Mouse (Mus musculus) testis, adult 2 months (tissue): ENCODE measurements at regions not wholly inside any gene's neighbourhood (a gene's known extent, or its start where the extent isn't known, plus 50 kb on each side); places are given as distances from the start of the nearest gene placed in this dataset.

Experiments
- H3K27ac ChIP-seq: fragments of 200-500 bp; 2 replicates; pipeline ENCODE4 v1.5.1; 2012; ENCODE audit warnings: low read depth, low read length; ENCODE audit not compliant: control insufficient read depth, insufficient read depth
- H3K27me3 ChIP-seq: fragments of 200-500 bp; 2 replicates; pipeline ENCODE4 v1.6.1; 2012; ENCODE audit warnings: mild to moderate bottlenecking, low read length, moderate library complexity; ENCODE audit not compliant: control insufficient read depth, insufficient read depth
- H3K36me3 ChIP-seq: fragments of 200-500 bp; 2 replicates; pipeline ENCODE4 v1.6.1; 2012; ENCODE audit warnings: mild to moderate bottlenecking, low read length; ENCODE audit not compliant: control insufficient read depth, insufficient read depth
- H3K4me1 ChIP-seq: fragments of 200-500 bp; 2 replicates; pipeline ENCODE4 v1.6.1; 2012; ENCODE audit warnings: low read length; ENCODE audit not compliant: control insufficient read depth, insufficient read depth
- H3K4me3 ChIP-seq: fragments of 200-500 bp; 2 replicates; pipeline ENCODE4 v1.5.1; 2012; ENCODE audit warnings: low read depth, mild to moderate bottlenecking, low read length, moderate library complexity, mixed read lengths; ENCODE audit not compliant: control insufficient read depth
- CTCF ChIP-seq: fragments of 200-500 bp; IDR thresholded peaks from 2 replicates; pipeline ENCODE4 v1.5.1; 2012; ENCODE audit warnings: low read depth, mild to moderate bottlenecking, inconsistent platforms, low read length, moderate library complexity; ENCODE audit not compliant: control insufficient read depth, insufficient read depth, insufficient replicate concordance
- POLR2A ChIP-seq: fragments of 200-500 bp; IDR thresholded peaks from 2 replicates; pipeline ENCODE4 v1.6.1; 2012; ENCODE audit warnings: low read depth, mild to moderate bottlenecking, inconsistent platforms, low read length, moderate library complexity; ENCODE audit not compliant: control insufficient read depth

GRCm38 (mm10) chr11:52654640-52655039 lies 109.8 kb upstream of the Fstl4 start:
- Histone ChIP-seq H3K27me3 (no peaks in the 10 kb centered on the region), H3K4me3 (no peak overlapping the region), H3K27ac (no peak overlapping the region), H3K4me1 (no peaks in the 10 kb centered on the region), H3K36me3 (no peaks in the 10 kb centered on the region)
- TF ChIP-seq POLR2A, result no peak
- no peak for TF ChIP-seq CTCF

GRCm38 (mm10) chr11:52655720-52656474 lies 108.5 kb upstream of the Fstl4 start:
- Histone ChIP-seq H3K4me1 (no peaks in the 10 kb centered on the region), H3K36me3 (no peaks in the 10 kb centered on the region)

GRCm38 (mm10) chr11:52661234-52661633 lies 103.2 kb upstream of the Fstl4 start:
- H3K27me3 ChIP-seq, result no peaks in the 10 kb centered on the region
- H3K4me3 ChIP-seq, result no peak overlapping the region
- TF ChIP-seq CTCF, result no peak
- no peak for TF ChIP-seq POLR2A
- no peak overlapping the region for H3K27ac ChIP-seq
- H3K4me1 ChIP-seq, result no peaks in the 10 kb centered on the region
- no peaks in the 10 kb centered on the region for H3K36me3 ChIP-seq

More at GRCm38 (mm10) chr11:52655720-52656474, 108.5 kb upstream of the Fstl4 start:
- TF ChIP-seq POLR2A, result no peak
- TF ChIP-seq CTCF, result no peak
- Histone ChIP-seq H3K27me3 (no peaks in the 10 kb centered on the region), H3K27ac (no peak overlapping the region), H3K4me3 (no peak overlapping the region)

GRCm38 (mm10) chr11:52661894-52662593 lies 102.4 kb upstream of the Fstl4 start:
- Histone ChIP-seq H3K36me3 (no peaks in the 10 kb centered on the region), H3K4me1 (no peaks in the 10 kb centered on the region), H3K4me3 (no peak overlapping the region), H3K27ac (no peak overlapping the region), H3K27me3 (no peaks in the 10 kb centered on the region)
- no peak for TF ChIP-seq CTCF
- TF ChIP-seq POLR2A, result no peak

- H3K4me3 ChIP-seq, result no peak overlapping the region
- H3K4me1 ChIP-seq, result no peaks in the 10 kb centered on the region
- no peaks in the 10 kb centered on the region for H3K36me3 ChIP-seq
- H3K27ac ChIP-seq, result no peak overlapping the region
- TF ChIP-seq CTCF, result no peak
- no peak for TF ChIP-seq POLR2A
- no peaks in the 10 kb centered on the region for H3K27me3 ChIP-seq
Measured at GRCm38 (mm10) chr11:52665343-52665742, 99.1 kb upstream of the Fstl4 start.

- H3K36me3 ChIP-seq, result no peaks in the 10 kb centered on the region
- TF ChIP-seq POLR2A (no peak), CTCF (no peak)
Measured at GRCm38 (mm10) chr11:52675022-52675421, 89.4 kb upstream of the Fstl4 start.

GRCm38 (mm10) chr11:52678259-52678658 lies 86.2 kb upstream of the Fstl4 start:
- no peak overlapping the region for H3K4me3 ChIP-seq
- TF ChIP-seq CTCF, result no peak
- no peak for TF ChIP-seq POLR2A
- H3K27ac ChIP-seq, result no peak overlapping the region
- no peaks in the 10 kb centered on the region for H3K36me3 ChIP-seq
- H3K27me3 ChIP-seq, result no peaks in the 10 kb centered on the region
- H3K4me1 ChIP-seq, result no peaks in the 10 kb centered on the region

More at GRCm38 (mm10) chr11:52675022-52675421, 89.4 kb upstream of the Fstl4 start:
- no peaks in the 10 kb centered on the region for H3K4me1 ChIP-seq
- H3K27me3 ChIP-seq, result no peaks in the 10 kb centered on the region
- H3K4me3 ChIP-seq, result no peak overlapping the region
- no peak overlapping the region for H3K27ac ChIP-seq
